Mouse (Mus musculus) myocyte (in vitro differentiated cells): ENCODE measurements around the gene Por.

Source experiments
- CEBPB ChIP-seq: IDR thresholded peaks from 2 replicates; pipeline ENCODE4 v1.6.1; 2011; ENCODE audit warnings: mild to moderate bottlenecking, moderate library complexity; ENCODE audit not compliant: poor library complexity, insufficient read depth, severe bottlenecking
- E2F4 ChIP-seq: IDR thresholded peaks from one replicate; pipeline ENCODE4 v1.6.1; 2011; ENCODE audit warnings: mild to moderate bottlenecking, control low read depth, moderate library complexity; ENCODE audit not compliant: insufficient read depth
- MAX ChIP-seq: IDR thresholded peaks from one replicate; pipeline ENCODE4 v1.6.1; 2011; ENCODE audit warnings: low read depth, mild to moderate bottlenecking, control low read depth
- MYOD1 ChIP-seq, 3 experiments: IDR thresholded peaks; one replicate each; pipeline ENCODE4 v1.6.1; 2011; ENCODE audit warnings: control low read depth in 2 of 3, low read depth in 2 of 3, mild to moderate bottlenecking in 2 of 3, moderate library complexity in 1 of 3; ENCODE audit not compliant: insufficient read length in 2 of 3, control insufficient read depth in 1 of 3
- MYOG ChIP-seq, 3 experiments: IDR thresholded peaks; one replicate each; pipeline ENCODE4 v1.6.1; 2011; ENCODE audit warnings: control low read depth in 2 of 3, low read depth in 2 of 3, mild to moderate bottlenecking in 2 of 3; ENCODE audit not compliant: insufficient read length in 2 of 3, control insufficient read depth in 1 of 3, insufficient read depth in 1 of 3
- POLR2A ChIP-seq: IDR thresholded peaks from one replicate; pipeline ENCODE4 v1.6.1; 2011; ENCODE audit warnings: low read depth, mild to moderate bottlenecking, control low read depth, moderate library complexity; ENCODE audit not compliant: insufficient read length
- POLR2AphosphoS2 ChIP-seq: IDR thresholded peaks from one replicate; pipeline ENCODE4 v1.6.1; 2011; ENCODE audit warnings: low read depth, control low read depth; ENCODE audit not compliant: insufficient read length
- SRF ChIP-seq: IDR thresholded peaks from one replicate; pipeline ENCODE4 v1.6.1; 2011; ENCODE audit warnings: low read depth; ENCODE audit not compliant: control insufficient read depth, insufficient read length
- TCF12 ChIP-seq: IDR thresholded peaks from one replicate; pipeline ENCODE4 v1.6.1; 2011; ENCODE audit warnings: mild to moderate bottlenecking, control low read depth; ENCODE audit not compliant: poor library complexity, insufficient read depth, severe bottlenecking
- USF1 ChIP-seq: IDR thresholded peaks from one replicate; pipeline ENCODE4 v1.6.1; 2011; ENCODE audit warnings: low read depth, mild to moderate bottlenecking, control low read depth, moderate library complexity

- TF ChIP-seq MYOG (IDR thresholded peaks at IDR 0.05; ENCODE audit: control insufficient read depth in 1 of 3, insufficient read depth in 1 of 3, insufficient read length in 2 of 3, low read depth in 2 of 3) (no peak), CEBPB (no peak), POLR2A (no peak), MAX (no peak), USF1 (no peak), POLR2AphosphoS2 (no peak), E2F4 (no peak), SRF (no peak), TCF12 (no peak), MYOD1 (IDR thresholded peaks at IDR 0.05; ENCODE audit: control insufficient read depth in 1 of 3, insufficient read length in 2 of 3, low read depth in 2 of 3) (no peak)
Measured at GRCm38 (mm10) chr5:135695277-135695721, 25.5 kb downstream of the Por start.
